Mouse (Mus musculus): ENCODE measurements at regions not wholly inside any gene's neighbourhood (a gene's known extent, or its start where the extent isn't known, plus 50 kb on each side); places are given as distances from the start of the nearest gene placed in this dataset.

- DNase-seq (ENCODE audit: low spot score): no peak
- 44% methylated on average over 6 of the region's 6 CpGs for WGBS
- no peaks in the 10 kb centered on the region for H3K4me1 ChIP-seq (ENCODE audit: control insufficient read depth, insufficient read depth, low read length)
Observed at GRCm38 (mm10) chr13:99077039-99077749, 92.8 kb upstream of the 1700024P04Rik start.

DNA sequence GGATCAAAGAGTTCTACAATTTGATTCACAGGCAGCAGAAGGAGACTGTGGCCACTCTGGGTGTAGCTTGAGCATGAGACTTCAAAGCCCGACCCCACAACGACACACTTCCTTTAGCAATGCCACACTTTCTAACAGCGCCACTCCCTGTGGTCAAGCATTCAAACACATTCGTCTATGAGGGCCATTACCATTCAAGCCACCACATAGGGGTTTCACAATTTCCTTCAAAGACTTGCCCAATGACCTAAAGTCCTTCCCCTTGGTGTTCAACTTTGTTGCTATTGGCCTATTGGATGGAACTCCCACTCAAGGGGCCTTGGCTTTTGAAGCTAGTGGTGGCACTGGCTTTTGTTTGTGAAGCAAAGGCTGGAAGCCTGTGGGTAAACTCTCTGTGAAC is 91.1 kb upstream of the 1700024P04Rik start:
- no peak overlapping the region for H3K9ac ChIP-seq (ENCODE audit: low read length)
- no peaks in the 10 kb centered on the region for H3K9me3 ChIP-seq (ENCODE audit: control insufficient read depth, low read length)
- no peak overlapping the region for H3K4me2 ChIP-seq (ENCODE audit: low read depth, severe bottlenecking)
- H3K4me3 ChIP-seq (ENCODE audit: low read depth, low read length): no peak overlapping the region
- ATAC-seq (ENCODE audit: insufficient number of reproducible peaks, low FRiP score, low TSS enrichment, low read depth): no peak
- 78% methylated on average over 4 of the region's 4 CpGs for WGBS
- H3K36me3 ChIP-seq (ENCODE audit: control insufficient read depth, insufficient read depth, low read length): no peaks in the 10 kb centered on the region
- H3K27me3 ChIP-seq (ENCODE audit: control insufficient read depth, insufficient read depth, low read length): no peaks in the 10 kb centered on the region
- no peak overlapping the region for H3K27ac ChIP-seq (replicated peaks; ENCODE audit: low read depth, low read length)
- H3K4me1 ChIP-seq (ENCODE audit: control insufficient read depth, insufficient read depth, low read length): peaks cover 5% of the 10 kb centered on the region; the same call in 1 of the 2 replicates
- no peak for DNase-seq (ENCODE audit: low spot score)

More at GRCm38 (mm10) chr13:99077039-99077749, 92.8 kb upstream of the 1700024P04Rik start:
- H3K9me3 ChIP-seq (ENCODE audit: control insufficient read depth, low read length): no peaks in the 10 kb centered on the region
- no peak overlapping the region for H3K4me2 ChIP-seq (ENCODE audit: low read depth, severe bottlenecking)
- ATAC-seq (ENCODE audit: insufficient number of reproducible peaks, low FRiP score, low TSS enrichment, low read depth): no peak
- H3K27me3 ChIP-seq (ENCODE audit: control insufficient read depth, insufficient read depth, low read length): no peaks in the 10 kb centered on the region
- no peaks in the 10 kb centered on the region for H3K36me3 ChIP-seq (ENCODE audit: control insufficient read depth, insufficient read depth, low read length)
- H3K9ac ChIP-seq (ENCODE audit: low read length): no peak overlapping the region
- H3K27ac ChIP-seq (replicated peaks; ENCODE audit: low read depth, low read length): no peak overlapping the region
- no peak overlapping the region for H3K4me3 ChIP-seq (ENCODE audit: low read depth, low read length)

- no peaks in the 10 kb centered on the region for H3K27me3 ChIP-seq (ENCODE audit: control insufficient read depth, insufficient read depth, low read length)
- H3K27ac ChIP-seq (replicated peaks; ENCODE audit: low read depth, low read length): no peak overlapping the region
- ATAC-seq (ENCODE audit: insufficient number of reproducible peaks, low FRiP score, low TSS enrichment, low read depth) (no peak), DNase-seq (ENCODE audit: low spot score) (no peak)
- 71% methylated on average over 8 of the region's 8 CpGs for WGBS
- no peaks in the 10 kb centered on the region for H3K9me3 ChIP-seq (ENCODE audit: control insufficient read depth, low read length)
- H3K9ac ChIP-seq (ENCODE audit: low read length): no peak overlapping the region
- no peak overlapping the region for H3K4me2 ChIP-seq (ENCODE audit: low read depth, severe bottlenecking)
- no peaks in the 10 kb centered on the region for H3K36me3 ChIP-seq (ENCODE audit: control insufficient read depth, insufficient read depth, low read length)
- H3K4me3 ChIP-seq (ENCODE audit: low read depth, low read length): no peak overlapping the region
- peaks cover 8% of the 10 kb centered on the region for H3K4me1 ChIP-seq (ENCODE audit: control insufficient read depth, insufficient read depth, low read length)
Observed at GRCm38 (mm10) chr13:99071821-99072414, 87.6 kb upstream of the 1700024P04Rik start.

GRCm38 (mm10) chr13:99071413-99071812 is 87.0 kb upstream of the 1700024P04Rik start:
- Histone ChIP-seq H3K27ac (replicated peaks; ENCODE audit: low read depth, low read length) (no peak overlapping the region), H3K27me3 (ENCODE audit: control insufficient read depth, insufficient read depth, low read length) (no peaks in the 10 kb centered on the region), H3K36me3 (ENCODE audit: control insufficient read depth, insufficient read depth, low read length) (no peaks in the 10 kb centered on the region), H3K4me3 (ENCODE audit: low read depth, low read length) (no peak overlapping the region), H3K4me1 (ENCODE audit: control insufficient read depth, insufficient read depth, low read length) (peaks cover 8% of the 10 kb centered on the region), H3K4me2 (ENCODE audit: low read depth, severe bottlenecking) (no peak overlapping the region), H3K9ac (ENCODE audit: low read length) (no peak overlapping the region), H3K9me3 (ENCODE audit: control insufficient read depth, low read length) (no peaks in the 10 kb centered on the region)
- DNase-seq (ENCODE audit: low spot score) (no peak), ATAC-seq (ENCODE audit: insufficient number of reproducible peaks, low FRiP score, low TSS enrichment, low read depth) (no peak)
- WGBS: 19% methylated on average over 6 of the region's 6 CpGs

DNA sequence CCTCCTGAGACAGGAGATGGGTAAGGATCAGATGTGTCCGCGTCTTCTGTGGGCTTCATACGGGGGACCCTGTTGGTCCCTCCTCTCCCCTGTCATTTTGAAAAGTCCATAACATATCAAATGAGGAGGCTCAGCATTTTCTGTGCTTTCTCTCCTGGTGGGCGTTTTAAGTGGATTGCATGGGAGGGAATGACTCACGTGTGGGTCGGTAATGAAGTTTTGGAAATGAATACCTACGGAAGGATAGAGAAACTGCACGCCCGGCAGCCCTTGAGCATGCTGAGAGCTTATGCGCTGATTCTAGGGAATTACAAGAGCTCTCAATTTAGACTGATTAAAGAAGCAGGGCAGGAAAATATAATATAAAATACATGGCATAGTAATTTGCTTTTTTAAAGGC is 85.4 kb upstream of the 1700024P04Rik start:
- Histone ChIP-seq H3K9me3 (ENCODE audit: control insufficient read depth, low read length) (no peaks in the 10 kb centered on the region), H3K4me1 (ENCODE audit: control insufficient read depth, insufficient read depth, low read length) (peaks cover 8% of the 10 kb centered on the region), H3K4me2 (ENCODE audit: low read depth, severe bottlenecking) (no peak overlapping the region), H3K36me3 (ENCODE audit: control insufficient read depth, insufficient read depth, low read length) (no peaks in the 10 kb centered on the region), H3K27ac (replicated peaks; ENCODE audit: low read depth, low read length) (no peak overlapping the region), H3K9ac (ENCODE audit: low read length) (no peak overlapping the region), H3K4me3 (ENCODE audit: low read depth, low read length) (no peak overlapping the region), H3K27me3 (ENCODE audit: control insufficient read depth, insufficient read depth, low read length) (no peaks in the 10 kb centered on the region)
- no peak for DNase-seq (ENCODE audit: low spot score)
- no peak for ATAC-seq (ENCODE audit: insufficient number of reproducible peaks, low FRiP score, low TSS enrichment, low read depth)
- WGBS: 91% methylated on average over 10 of the region's 10 CpGs

DNA sequence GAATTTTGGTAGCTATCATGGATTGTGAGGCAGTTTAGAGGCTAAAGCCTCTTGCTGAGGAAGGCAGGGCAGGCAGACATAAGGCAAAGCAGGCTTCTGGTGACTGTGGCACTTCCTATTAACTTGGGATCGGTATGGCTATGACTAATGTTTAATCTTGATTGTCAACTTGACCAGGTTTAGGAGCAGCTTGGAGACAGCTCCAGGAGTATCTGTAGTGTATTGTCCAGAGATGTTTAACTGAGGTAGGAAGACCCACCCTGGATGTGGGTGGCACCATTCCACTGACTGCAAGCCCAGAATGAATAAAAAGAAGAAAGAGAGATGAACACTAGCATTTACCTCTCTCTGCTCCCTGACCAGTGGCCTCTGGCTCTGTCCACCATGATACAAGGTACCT is 83.1 kb upstream of the 1700024P04Rik start:
- no peaks in the 10 kb centered on the region for H3K27me3 ChIP-seq (ENCODE audit: control insufficient read depth, insufficient read depth, low read length)
- 57% methylated on average over 1 of the region's 1 CpGs for WGBS
- no peak for ATAC-seq (ENCODE audit: insufficient number of reproducible peaks, low FRiP score, low TSS enrichment, low read depth)
- peaks cover 8% of the 10 kb centered on the region for H3K4me1 ChIP-seq (ENCODE audit: control insufficient read depth, insufficient read depth, low read length)
- H3K9me3 ChIP-seq (ENCODE audit: control insufficient read depth, low read length): no peaks in the 10 kb centered on the region
- H3K4me2 ChIP-seq (ENCODE audit: low read depth, severe bottlenecking): no peak overlapping the region
- H3K27ac ChIP-seq (replicated peaks; ENCODE audit: low read depth, low read length): no peak overlapping the region
- H3K36me3 ChIP-seq (ENCODE audit: control insufficient read depth, insufficient read depth, low read length): no peaks in the 10 kb centered on the region
- H3K9ac ChIP-seq (ENCODE audit: low read length): no peak overlapping the region
- no peak overlapping the region for H3K4me3 ChIP-seq (ENCODE audit: low read depth, low read length)
- no peak for DNase-seq (ENCODE audit: low spot score)

DNA sequence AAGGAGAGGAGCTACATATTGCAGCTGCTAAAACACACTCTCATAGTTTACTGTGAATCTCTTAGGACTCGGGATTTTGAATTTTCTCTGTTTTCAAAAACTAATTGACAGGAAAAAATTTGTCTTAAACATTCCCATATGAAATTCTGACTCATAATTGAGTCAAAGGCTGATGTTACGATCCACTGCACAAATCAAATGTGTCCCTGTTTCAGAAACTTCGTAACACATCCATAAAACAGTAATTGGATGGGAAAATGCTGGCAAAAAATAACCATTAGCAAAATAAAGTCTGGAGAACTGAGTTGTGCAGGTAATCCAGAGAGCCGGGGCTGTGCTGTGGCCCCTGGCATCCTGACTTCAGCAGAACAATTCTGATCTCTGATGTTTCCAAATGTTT is 79.1 kb upstream of the 1700024P04Rik start:
- Histone ChIP-seq H3K9ac (ENCODE audit: low read length) (no peak overlapping the region), H3K4me2 (ENCODE audit: low read depth, severe bottlenecking) (no peak overlapping the region), H3K27me3 (ENCODE audit: control insufficient read depth, insufficient read depth, low read length) (no peaks in the 10 kb centered on the region), H3K4me3 (ENCODE audit: low read depth, low read length) (no peak overlapping the region), H3K36me3 (ENCODE audit: control insufficient read depth, insufficient read depth, low read length) (no peaks in the 10 kb centered on the region), H3K27ac (replicated peaks; ENCODE audit: low read depth, low read length) (no peak overlapping the region), H3K9me3 (ENCODE audit: control insufficient read depth, low read length) (no peaks in the 10 kb centered on the region), H3K4me1 (ENCODE audit: control insufficient read depth, insufficient read depth, low read length) (peaks cover 4% of the 10 kb centered on the region)
- 17% methylated on average over 4 of the region's 4 CpGs for WGBS
- no peak for DNase-seq (ENCODE audit: low spot score)
- ATAC-seq (ENCODE audit: insufficient number of reproducible peaks, low FRiP score, low TSS enrichment, low read depth): no peak

DNA sequence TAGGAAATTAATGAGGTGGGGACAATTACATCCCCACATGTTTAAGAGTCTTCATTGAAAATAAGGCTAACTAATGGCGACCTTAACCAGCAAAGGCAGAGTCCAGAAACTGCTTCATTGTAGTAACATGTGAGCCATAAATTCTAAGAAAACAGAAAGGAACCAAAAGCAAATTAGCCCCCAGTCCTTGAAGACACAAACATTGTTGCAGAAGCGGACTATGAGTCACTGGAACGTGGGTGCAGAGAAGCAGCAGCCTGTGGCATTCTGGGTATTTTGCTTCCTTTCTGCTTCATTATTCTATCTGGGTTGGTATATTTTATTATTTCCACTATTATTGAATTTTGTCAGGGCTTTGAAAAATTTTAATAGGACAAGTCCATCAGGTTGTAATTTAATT is 78.6 kb upstream of the 1700024P04Rik start:
- no peak overlapping the region for H3K9ac ChIP-seq (ENCODE audit: low read length)
- no peak overlapping the region for H3K27ac ChIP-seq (replicated peaks; ENCODE audit: low read depth, low read length)
- no peak overlapping the region; the same call in 1 of the 2 replicates for H3K4me2 ChIP-seq (ENCODE audit: low read depth, severe bottlenecking)
- DNase-seq (ENCODE audit: low spot score) (no peak), ATAC-seq (ENCODE audit: insufficient number of reproducible peaks, low FRiP score, low TSS enrichment, low read depth) (no peak)
- 31% methylated on average over 3 of the region's 3 CpGs for WGBS
- H3K27me3 ChIP-seq (ENCODE audit: control insufficient read depth, insufficient read depth, low read length): no peaks in the 10 kb centered on the region
- H3K9me3 ChIP-seq (ENCODE audit: control insufficient read depth, low read length): no peaks in the 10 kb centered on the region
- no peak overlapping the region for H3K4me3 ChIP-seq (ENCODE audit: low read depth, low read length)
- no peaks in the 10 kb centered on the region for H3K36me3 ChIP-seq (ENCODE audit: control insufficient read depth, insufficient read depth, low read length)
- H3K4me1 ChIP-seq (ENCODE audit: control insufficient read depth, insufficient read depth, low read length): peaks cover 4% of the 10 kb centered on the region
